Mouse (Mus musculus) hindbrain, embryonic 16.5 days (tissue): ENCODE results near the gene Tsga10ip. TPM values are rescaled to one million over a fixed set of nuclear protein-coding genes. Genes with fewer than 3 reads are reported as not detected.

Experiments used
- ATAC-seq: fragments of 200-750 bp; cut with Nextera tagmentation; 2 replicates; pipeline ENCODE4 v1.8.0; 2017; ENCODE audit warnings: moderate TSS enrichment, moderate library complexity
- H3K27ac ChIP-seq: fragments of 300-500 bp; sonication (generic); 2 replicates; pipeline ENCODE4 v1.5.1; 2014; ENCODE audit warnings: low read depth, mild to moderate bottlenecking, control low read depth, low read length, moderate library complexity
- H3K27me3 ChIP-seq: fragments of 300-500 bp; sonication (generic); replicated peaks from 2 replicates; pipeline ENCODE4 v1.6.1; 2014; ENCODE audit warnings: low read length; ENCODE audit not compliant: control insufficient read depth, insufficient read depth
- H3K36me3 ChIP-seq: fragments of 300-500 bp; sonication (generic); 2 replicates; pipeline ENCODE4 v1.6.1; 2014; ENCODE audit warnings: mild to moderate bottlenecking, low read length, moderate library complexity, mixed read lengths; ENCODE audit not compliant: control insufficient read depth, insufficient read depth
- H3K4me1 ChIP-seq: fragments of 300-500 bp; sonication (generic); 2 replicates; pipeline ENCODE4 v1.6.1; 2014; ENCODE audit warnings: low read depth, low read length; ENCODE audit not compliant: control insufficient read depth, insufficient read depth
- H3K4me2 ChIP-seq: fragments of 300-500 bp; sonication (generic); 2 replicates; pipeline ENCODE4 v1.6.1; 2014; ENCODE audit warnings: mild to moderate bottlenecking, low read length, control low read depth, moderate library complexity
- H3K4me3 ChIP-seq: fragments of 300-500 bp; sonication (generic); 2 replicates; pipeline ENCODE4 v1.5.1; 2014; ENCODE audit warnings: mild to moderate bottlenecking, low read length, control low read depth, moderate library complexity
- H3K9ac ChIP-seq: fragments of 300-500 bp; sonication (generic); 2 replicates; pipeline ENCODE4 v1.6.1; 2014; ENCODE audit warnings: low read depth, mild to moderate bottlenecking, control low read depth, low read length, moderate library complexity
- H3K9me3 ChIP-seq: fragments of 300-500 bp; sonication (generic); 2 replicates; pipeline ENCODE4 v1.6.1; 2014; ENCODE audit warnings: mild to moderate bottlenecking, low read length, moderate library complexity; ENCODE audit not compliant: control insufficient read depth
- WGBS: fragments of 180-500 bp; shearing (Covaris S2); extraction: QIAGEN DNeasy Blood & Tissue Kit; methylation state at CpG from one replicate; pipeline ENCODE4 v1.1.7; 2014; 5-methylcytosine and 5-hydroxymethylcytosine counted together
- polyA plus RNA-seq: library from polyadenylated mRNA; unstranded; fragments of >200 nt; fragmentation: Nextera tagmentation; extraction: Ambion mirVana; gene quantifications from 2 replicates; pipeline ENCODE4 v1.2.1, GENCODE M21; 2015

The Tsga10ip gene
- polyA plus RNA-seq, 1 experiment from 2014 or later: not detected

GRCm38 (mm10) chr19:5345297-5346131, 56.8 kb downstream of the Tsga10ip start:
- Histone ChIP-seq H3K4me3 (no peak overlapping the region), H3K27me3 (no peaks in the 10 kb centered on the region), H3K4me1 (peaks cover 8% of the 10 kb centered on the region), H3K4me2 (no peak overlapping the region), H3K27ac (no peak overlapping the region), H3K9me3 (no peaks in the 10 kb centered on the region), H3K9ac (no peak overlapping the region), H3K36me3 (no peaks in the 10 kb centered on the region)
- ATAC-seq: no peak
- WGBS: 83% methylated on average over 6 of the region's 6 CpGs

GRCm38 (mm10) chr19:5341360-5341759, 61.0 kb downstream of the Tsga10ip start:
- no peaks in the 10 kb centered on the region for H3K27me3 ChIP-seq
- H3K36me3 ChIP-seq: no peaks in the 10 kb centered on the region
- no peak overlapping the region for H3K4me3 ChIP-seq
- no peak overlapping the region for H3K27ac ChIP-seq
- ATAC-seq: no peak
- 87% methylated on average over 7 of the region's 7 CpGs for WGBS
- no peaks in the 10 kb centered on the region for H3K9me3 ChIP-seq
- H3K9ac ChIP-seq: no peak overlapping the region
- no peak overlapping the region for H3K4me2 ChIP-seq
- no peaks in the 10 kb centered on the region for H3K4me1 ChIP-seq

Other genes starting within 250 kb of the Tsga10ip start
- 47.6 and 56.9 TPM in 2 replicates for gene Pacs1, start 129.4 kb downstream of the Tsga10ip start, polyA plus RNA-seq
- gene Sf3b2, start 107.1 kb downstream of the Tsga10ip start, polyA plus RNA-seq: 308 and 315 TPM in 2 replicates
- gene Gal3st3, start 104.2 kb downstream of the Tsga10ip start, polyA plus RNA-seq: 42.3 and 48.3 TPM in 2 replicates
- gene Catsper1, start 66.8 kb downstream of the Tsga10ip start, polyA plus RNA-seq: not detected in 2 replicates
- 9.8 and 11.9 TPM in 2 replicates for gene Cst6, start 53.0 kb downstream of the Tsga10ip start, polyA plus RNA-seq
- gene Eif1ad, start 35.8 kb downstream of the Tsga10ip start, polyA plus RNA-seq: 40.6 and 44.4 TPM in 2 replicates
- gene Banf1, start 35.4 kb downstream of the Tsga10ip start, polyA plus RNA-seq: 315 and 333 TPM in 2 replicates
- gene Sart1, start 13.8 kb downstream of the Tsga10ip start, polyA plus RNA-seq: 58.8 and 66.0 TPM in 2 replicates
- 301 and 318 TPM in 2 replicates for gene Drap1, start 22.5 kb upstream of the Tsga10ip start, polyA plus RNA-seq
- gene AI837181, start 22.6 kb upstream of the Tsga10ip start, polyA plus RNA-seq: 38.5 and 72.7 TPM in 2 replicates
- not detected in 2 replicates for gene Fosl1, start 45.0 kb upstream of the Tsga10ip start, polyA plus RNA-seq
- 11.4 and 12.4 TPM in 2 replicates for gene Ccdc85b, start 55.4 kb upstream of the Tsga10ip start, polyA plus RNA-seq
- 147 and 153 TPM in 2 replicates for gene Fibp, start 58.1 kb upstream of the Tsga10ip start, polyA plus RNA-seq
- 4.5 TPM in 2 replicates for gene Ctsw, start 66.0 kb upstream of the Tsga10ip start, polyA plus RNA-seq
- gene Efemp2, start 71.4 kb upstream of the Tsga10ip start, polyA plus RNA-seq: 44.2 and 53.1 TPM in 2 replicates
- gene Mus81, start 85.9 kb upstream of the Tsga10ip start, polyA plus RNA-seq: 50.9 and 54.5 TPM in 2 replicates
- gene Cfl1, start 87.9 kb upstream of the Tsga10ip start, polyA plus RNA-seq: 3,487 and 3,609 TPM in 2 replicates
- gene 1700020D05Rik, start 101.3 kb upstream of the Tsga10ip start, polyA plus RNA-seq: 0.15 TPM in 1 of 2 replicates, not detected in the other
- 92.7 and 101 TPM in 2 replicates for gene Snx32, start 108.0 kb upstream of the Tsga10ip start, polyA plus RNA-seq
- 0.11 and 0.20 TPM in 2 replicates for gene Ovol1, start 158.1 kb upstream of the Tsga10ip start, polyA plus RNA-seq
- gene Ap5b1, start 165.5 kb upstream of the Tsga10ip start, polyA plus RNA-seq: 3.4 and 3.5 TPM in 2 replicates
- 62.0 and 75.4 TPM in 2 replicates for gene Rnaseh2c, start 199.3 kb upstream of the Tsga10ip start, polyA plus RNA-seq
- gene Kat5, start 207.7 kb upstream of the Tsga10ip start, polyA plus RNA-seq: 63.3 and 70.6 TPM in 2 replicates
- gene Rela, start 235.0 kb upstream of the Tsga10ip start, polyA plus RNA-seq: 35.7 and 38.7 TPM in 2 replicates